Mouse (Mus musculus) induced T-regulatory cell, adult 2 months (primary cell): ENCODE measurements at regions not wholly inside any gene's neighbourhood (a gene's known extent, or its start where the extent isn't known, plus 50 kb on each side); places are given as distances from the start of the nearest gene placed in this dataset.

Experiments
- DNase-seq: peaks from one replicate; pipeline ENCODE4 v3.0.0-alpha.2; 2012; ENCODE audit warnings: low read depth

DNA sequence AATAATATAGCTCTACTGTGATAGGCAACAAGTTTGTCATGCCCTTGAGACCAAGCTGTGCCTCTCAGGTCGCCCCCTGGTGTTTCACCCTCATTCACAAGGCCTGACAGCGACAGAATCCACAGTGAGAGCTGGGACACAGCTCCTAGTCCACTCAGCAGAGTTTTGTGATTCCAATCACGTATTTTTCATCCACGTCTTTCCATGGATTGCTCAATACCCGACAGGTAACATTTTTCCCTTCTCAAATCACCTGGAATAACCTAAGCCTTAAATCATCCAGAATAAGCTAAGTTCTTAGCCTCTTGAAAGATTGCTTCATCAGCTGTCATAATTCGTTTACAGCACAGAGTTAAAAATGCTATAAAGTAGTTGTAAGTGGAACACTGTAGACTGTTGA, 211.3 kb downstream of the Ccdc91 start:
- no peak for DNase-seq

DNA sequence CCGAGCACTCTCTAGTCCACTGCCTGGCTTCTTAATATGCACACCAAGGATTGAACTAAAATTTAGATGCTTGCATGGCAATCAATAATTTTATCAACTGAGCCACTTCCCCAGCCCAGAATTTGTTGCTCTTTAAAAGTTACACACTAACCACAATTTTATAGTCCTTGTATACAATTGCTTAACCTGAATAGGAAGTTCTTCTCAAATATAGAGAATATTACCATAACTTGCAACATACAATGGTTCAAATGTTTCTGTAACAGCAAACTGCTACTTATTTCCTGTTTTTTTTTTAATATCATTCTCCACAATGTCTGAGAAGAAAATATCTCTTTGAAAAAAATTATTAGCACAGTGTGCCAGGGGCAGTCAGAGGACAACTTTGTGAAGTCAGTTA, 222.6 kb downstream of the Ccdc91 start:
- DNase-seq = no peak

DNA sequence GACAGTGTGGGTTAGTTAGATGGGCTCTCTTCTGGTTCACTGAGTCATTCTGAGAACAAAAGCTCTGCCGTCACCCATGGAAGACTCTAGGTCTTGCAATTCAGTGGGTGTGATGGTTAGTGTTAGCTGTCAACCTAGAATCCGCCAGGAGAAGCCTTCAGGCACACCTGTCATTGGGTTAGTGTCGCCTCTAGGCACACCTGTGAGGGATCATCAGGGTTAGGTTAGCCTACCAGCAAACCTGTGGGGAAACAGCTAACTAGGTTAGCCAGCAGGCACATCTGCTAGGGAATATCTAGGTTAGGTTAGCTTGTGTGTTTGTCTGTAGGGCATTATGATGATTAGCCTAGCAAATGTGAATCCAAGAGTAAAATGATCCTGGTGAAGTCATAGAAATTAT, 223.8 kb downstream of the Ccdc91 start:
- no peak for DNase-seq

DNA sequence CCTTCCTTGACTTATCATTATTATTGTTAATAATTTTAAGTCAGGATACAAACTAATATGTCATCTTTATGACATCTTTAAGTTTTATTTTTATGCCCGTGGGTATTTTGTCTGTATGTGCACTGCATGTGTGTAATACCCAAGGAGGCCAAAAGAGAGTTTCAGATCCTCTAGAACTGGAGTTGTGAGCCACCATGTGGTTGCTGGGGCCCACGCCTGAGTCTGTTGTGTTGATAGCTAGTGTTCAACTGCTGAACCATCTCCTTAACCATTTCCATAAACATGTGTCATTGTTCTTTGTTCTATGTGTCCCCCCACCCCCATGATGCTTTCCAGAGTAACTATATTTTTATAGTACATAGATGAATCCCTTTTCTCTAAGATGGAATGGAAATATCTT, 225.0 kb downstream of the Ccdc91 start:
- no peak for DNase-seq

DNA sequence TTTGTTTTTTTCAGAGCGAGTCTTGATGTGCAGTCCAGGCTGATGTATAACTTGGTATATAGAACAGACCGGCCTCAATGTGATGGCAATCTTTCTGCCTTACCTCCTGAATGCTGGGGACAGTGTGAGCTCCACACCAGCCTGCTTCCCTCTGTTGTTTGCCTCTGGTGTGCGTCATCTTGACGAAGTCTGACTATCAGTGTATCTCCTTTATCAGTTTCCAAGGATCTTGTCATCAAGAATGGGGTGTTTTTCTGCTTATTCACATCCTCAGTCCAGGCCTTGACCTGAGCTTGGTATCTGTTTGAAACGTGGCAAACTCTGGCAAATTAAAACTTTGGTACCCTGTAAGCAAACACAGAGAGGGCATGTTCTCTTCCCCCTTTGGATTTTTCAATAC, 226.3 kb downstream of the Ccdc91 start:
- no peak for DNase-seq

DNA sequence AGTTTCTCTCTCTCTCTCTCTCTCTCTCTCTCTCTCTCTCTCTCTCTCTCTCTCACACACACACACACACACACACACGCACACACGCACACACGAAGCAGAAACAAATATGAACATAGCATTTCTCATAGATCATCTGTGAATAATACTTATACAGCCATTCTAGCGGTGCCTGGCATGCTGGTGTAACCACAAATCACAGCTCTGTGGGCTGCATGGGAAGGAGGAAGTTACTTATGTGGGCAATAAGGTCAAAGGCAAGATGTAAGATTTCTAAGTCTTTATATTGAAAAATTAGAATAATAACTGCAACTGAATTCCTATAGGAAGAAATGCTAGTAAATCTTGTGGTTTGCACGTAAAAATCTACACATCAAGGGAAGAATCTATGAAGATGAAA, 228.7 kb downstream of the Ccdc91 start:
- DNase-seq = no peak

DNA sequence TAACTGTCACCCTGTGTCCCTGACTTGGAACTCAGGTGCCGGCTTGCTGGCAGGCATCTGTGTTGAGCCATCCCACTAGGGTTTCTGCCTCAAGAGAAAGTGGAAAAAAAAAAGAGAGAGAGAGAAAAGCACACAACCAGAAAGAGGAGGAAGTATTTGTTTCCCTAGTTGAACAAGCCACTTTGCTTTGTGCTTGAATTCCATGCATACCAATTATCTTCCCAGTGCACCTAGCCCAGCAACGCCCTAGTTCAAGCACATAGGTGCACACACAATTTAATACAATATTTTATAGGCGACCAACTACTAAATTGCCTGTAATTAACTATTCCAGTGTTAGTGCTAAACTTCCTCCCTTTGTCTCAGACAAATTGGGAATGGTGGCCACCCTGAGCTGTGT, 230.3 kb downstream of the Ccdc91 start:
- DNase-seq = no peak

DNA sequence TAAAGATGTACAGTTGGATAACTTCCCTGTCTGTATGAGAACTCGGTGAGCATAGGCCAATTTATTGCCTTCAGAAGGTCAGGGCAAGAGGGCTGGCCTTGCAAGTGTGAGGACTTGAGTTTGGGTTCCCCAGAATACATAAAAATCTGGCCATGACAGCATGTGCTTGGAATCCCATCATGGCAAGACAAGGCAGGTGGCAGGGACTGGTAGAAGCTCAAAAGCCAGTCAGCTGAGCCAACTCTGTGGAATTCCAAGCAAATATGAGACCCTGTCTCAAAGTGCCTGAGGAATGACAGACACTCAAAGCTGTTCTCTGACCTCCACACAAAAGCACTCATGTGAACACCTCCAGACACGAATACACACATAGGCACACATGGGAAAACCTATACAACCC, 231.1 kb downstream of the Ccdc91 start:
- DNase-seq = no peak

DNA sequence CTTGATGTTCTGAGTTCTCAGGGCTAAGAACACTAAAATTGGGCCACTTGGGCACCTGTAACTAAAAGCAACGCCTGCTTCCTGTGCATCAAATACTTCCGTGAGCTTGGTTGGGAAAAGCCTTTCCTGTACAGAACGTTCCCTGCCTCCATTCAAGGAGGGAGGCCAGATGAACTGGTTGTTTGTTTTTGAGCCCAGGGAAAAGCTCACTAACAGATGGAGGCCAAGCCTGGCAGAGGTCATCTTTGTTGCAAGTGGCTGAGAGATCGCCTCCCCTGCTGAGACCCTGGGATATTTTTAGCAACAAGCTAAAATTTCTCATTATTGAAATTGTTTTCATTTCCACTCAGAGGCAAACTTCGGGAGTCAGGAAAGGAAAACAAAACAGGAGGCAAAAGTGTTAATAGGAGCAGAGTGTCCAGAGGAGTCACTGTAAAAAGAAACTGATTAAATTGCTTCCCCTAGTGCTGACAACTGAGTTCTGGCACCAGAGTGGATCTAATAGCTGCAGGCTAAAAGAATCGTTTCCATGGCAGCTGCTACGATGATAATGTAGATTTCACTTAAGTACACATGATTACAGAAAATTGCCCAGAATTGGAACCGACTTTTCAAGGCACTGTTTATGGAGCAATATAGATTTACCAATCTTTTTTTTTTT, 242.6 kb downstream of the Ccdc91 start:
- no peak for DNase-seq

DNA sequence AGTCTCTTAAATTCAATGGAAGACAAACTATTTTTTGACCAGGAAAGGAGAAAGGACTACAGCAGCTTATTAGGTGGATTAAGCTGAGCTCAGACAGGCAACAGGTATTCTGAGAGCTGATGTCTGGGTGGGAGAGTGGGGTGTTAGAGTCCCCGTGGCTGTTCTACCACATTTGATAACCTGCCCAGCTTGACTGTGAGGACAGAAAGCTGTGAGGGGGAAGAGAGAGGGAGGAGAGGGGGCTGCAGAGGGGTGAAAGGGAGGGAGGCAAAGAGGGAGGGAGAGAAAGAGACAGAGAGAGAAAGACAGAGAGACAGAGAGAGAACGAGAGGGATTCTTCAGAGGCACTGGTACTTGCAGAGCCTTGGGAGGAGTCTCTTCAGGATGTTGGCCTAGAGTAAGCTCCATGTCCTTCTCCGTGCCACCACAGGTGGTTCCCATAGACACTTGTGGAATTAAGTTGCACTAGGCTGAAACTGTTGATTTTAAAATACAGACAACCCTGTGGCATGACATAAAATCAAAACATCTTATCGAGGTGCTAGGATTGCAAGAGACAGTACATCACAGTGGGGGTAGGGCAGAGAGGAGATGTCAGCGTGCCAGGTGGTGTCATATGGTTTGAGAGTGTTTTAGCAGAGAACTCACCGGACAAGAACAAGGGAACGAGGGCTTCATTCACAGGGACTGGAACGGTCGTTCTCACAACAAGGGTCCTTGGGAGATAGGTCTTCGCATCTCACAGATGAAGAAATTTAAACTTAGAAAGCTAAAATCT, 243.3 kb downstream of the Ccdc91 start:
- DNase-seq = no peak

DNA sequence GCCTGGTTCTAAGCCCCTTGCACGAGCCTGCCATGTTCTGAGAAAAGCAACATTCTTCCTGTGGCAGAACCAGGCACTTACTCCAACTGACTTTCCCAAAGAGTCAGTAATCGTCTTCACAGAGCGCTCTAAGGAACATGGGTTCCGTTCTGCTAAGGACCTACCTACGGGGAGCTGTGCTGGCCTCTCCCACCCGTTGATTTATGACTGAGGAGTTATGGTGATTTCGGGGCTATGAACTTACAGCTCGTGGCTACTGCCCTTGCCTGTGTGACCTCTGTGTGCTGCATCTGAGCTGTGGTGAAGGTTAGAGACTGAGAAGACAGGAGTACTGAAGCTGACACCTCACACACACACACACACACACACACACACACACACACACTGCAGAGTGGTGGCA, 243.9 kb downstream of the Ccdc91 start:
- DNase-seq = no peak

DNA sequence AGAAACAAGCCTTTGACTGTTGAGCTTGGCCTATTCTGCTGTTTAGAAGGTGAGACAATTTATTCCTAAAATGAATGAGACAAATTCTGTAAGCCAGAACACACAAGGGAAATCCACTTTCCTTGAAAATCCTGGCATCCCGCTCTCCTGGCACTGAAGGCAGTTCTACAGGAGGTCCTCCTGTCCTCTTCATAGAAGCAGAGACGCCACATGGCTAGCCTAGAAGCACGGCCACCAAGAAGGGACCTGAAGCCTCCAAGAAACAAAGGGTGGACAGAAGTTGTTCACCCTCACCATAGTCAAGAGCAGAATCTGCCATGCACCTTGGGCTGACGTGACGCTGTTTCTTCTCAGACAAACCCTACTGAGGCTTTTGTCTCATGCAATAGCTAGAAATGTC, 247.7 kb downstream of the Ccdc91 start:
- no peak for DNase-seq

DNA sequence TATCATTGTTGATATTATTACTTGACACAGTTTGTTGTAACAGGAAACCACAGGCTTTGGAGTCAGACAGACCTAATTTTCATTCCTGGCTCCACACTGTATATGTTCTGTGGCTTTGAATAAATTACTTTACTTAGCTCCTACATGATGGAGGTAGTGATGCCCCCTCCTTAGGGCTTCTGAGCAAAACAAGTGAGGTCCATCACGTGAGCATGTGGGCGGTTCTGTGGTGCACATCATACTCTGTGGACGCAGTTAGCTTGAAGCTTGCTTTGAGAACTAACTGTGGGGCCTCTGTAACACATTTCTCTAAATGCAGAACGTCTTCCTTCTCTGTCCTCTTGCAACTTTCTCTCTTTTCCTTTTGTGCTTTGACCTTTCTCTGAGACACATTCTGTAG, 251.4 kb downstream of the Ccdc91 start:
- DNase-seq = no peak

DNA sequence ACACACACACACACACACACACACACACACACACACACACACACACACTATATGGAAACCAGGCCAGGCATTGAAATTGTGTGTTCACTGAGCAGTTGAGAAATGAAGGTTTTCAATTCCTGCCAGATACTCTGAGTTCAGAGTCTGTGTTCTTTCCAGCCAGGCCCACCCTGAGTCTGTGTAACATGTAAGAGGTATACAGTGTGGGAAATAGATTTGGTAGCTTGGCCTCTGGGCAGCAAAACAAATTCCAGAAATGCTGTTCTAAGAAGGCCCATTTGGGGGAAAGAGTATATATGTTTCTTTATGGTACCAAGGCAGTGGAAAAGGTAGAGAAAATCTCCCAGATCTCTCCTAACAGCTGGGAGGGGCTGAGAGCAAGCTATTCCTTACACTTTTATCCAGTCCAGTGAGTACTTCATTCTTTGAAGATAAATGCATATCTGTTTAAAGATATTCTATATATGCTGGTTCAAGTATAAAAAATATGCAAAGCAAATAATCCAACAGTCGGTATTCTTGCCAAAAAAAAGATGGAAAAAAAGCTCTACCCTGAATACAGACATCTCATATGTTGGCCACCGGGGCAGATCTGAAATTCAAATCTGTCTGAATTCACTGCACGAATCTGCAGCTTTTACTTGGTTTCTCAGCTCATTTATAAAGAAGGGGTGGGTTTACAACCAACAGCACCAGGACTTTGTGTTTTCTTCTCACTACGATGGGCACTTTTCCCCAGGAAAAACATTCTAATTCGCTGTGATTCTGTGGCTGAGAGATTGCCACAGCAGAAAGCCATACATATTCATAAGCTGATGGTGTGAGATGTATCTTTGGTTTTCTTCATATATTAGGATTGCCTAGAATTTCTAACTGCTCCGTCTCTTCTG, 252.3 kb downstream of the Ccdc91 start:
- no peak for DNase-seq

DNA sequence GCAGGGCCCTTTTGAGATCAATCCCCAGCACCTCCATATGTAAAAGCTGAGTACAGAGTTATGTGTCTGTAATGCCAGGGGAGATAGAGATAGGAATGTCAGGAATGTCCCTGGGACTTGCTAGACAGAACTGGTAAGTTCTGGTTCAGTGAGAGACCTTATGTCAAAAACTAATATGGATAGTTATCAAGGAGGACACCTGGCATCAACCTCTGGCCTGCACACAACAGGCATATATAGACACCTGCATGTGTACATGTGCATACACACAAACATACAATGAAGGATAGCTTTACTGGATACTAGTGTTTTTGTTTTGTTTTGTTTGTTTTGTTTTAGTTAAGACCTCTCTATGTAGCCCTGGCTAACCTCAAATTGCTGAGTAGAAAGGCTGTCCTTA, 254.1 kb downstream of the Ccdc91 start:
- no peak for DNase-seq

DNA sequence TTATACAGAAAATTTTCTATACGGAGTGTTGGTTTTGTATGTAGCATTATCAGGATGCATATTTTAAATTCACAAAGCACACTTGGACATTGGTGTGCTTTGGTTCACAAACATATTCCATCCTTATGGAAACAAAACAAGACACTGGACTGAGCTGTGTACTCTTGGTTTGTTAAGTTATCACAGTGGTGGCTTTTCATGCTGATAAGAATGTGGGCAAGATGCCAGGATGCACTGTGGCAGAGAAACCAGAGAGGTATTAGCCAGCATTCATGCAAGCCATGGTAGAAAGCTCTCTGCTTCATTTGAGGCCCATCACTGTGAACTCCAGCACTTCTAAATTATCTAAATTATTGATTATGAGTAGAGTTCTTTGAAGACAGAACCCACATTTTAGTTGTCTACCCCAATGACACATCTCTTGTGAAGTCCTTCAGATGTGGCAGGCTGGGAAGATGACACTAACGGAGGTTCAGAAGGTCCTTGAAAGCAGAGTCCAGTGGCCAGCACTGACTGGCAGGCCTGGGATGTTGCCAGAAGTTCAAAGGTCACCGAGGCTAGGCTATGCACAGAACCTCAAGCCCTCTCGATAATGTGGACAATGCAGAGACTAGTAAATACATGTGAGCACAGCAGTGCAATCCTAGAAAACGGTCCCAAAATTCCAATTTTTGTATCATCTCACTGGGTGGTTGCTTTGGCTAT, 263.1 kb downstream of the Ccdc91 start:
- DNase-seq = no peak

DNA sequence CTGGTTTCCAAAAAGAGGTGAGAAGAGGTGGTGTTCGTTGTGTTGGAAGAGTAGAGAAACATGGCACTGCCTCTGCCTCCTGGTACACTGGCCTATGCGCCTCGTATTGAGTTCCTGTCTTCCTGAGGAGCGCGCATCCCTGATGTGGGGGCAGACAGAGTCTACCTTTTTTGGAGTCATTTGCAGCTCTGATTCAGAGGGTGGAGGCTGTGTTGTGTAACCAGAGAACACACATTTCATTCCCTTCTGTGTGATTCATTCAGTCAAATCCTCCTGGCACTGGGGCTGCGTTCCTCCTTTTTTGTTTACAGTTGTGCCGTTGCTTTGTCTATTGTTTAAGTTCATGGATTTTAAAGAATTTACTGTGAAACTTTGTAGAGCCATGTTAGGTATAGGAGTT, 265.8 kb downstream of the Ccdc91 start:
- no peak for DNase-seq

DNA sequence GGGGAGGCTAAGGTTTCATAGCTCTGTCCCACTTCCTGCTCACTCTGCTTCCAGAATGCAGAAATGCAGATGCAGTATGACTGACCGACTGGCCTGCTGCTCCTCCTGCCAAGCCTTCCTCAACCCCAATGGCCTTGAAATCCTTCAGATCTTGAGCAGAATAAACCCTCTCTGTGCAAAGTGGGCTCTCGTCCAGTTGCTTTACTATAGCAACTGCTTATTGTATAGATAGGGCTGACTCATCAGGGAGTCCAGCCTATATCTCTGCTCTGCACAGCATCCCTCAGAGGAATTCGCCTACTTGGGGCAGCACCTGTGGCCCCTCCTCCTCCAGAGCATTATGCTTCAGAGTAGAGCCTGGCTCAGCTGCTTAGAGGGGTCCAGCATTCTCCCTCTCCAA, 268.5 kb downstream of the Ccdc91 start:
- no peak for DNase-seq

DNA sequence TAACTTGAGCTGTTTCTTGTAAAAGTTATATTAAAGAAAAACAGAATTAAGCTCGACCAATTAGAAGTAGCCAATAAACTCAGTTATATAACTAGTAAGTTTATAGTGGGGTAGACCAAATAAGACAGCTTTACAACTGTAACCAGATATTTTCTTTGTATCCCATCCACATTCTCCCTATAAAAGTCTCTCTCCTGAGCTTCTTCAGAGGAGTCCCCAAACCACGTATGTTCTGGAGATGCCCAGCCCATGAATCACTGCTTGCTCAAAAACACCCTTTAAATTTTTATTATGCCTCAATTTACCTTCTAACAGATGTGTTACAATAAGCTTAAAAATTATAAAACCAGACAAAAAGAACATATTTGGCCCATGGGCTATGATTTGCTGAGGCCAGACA, 270.1 kb downstream of the Ccdc91 start:
- no peak for DNase-seq

DNA sequence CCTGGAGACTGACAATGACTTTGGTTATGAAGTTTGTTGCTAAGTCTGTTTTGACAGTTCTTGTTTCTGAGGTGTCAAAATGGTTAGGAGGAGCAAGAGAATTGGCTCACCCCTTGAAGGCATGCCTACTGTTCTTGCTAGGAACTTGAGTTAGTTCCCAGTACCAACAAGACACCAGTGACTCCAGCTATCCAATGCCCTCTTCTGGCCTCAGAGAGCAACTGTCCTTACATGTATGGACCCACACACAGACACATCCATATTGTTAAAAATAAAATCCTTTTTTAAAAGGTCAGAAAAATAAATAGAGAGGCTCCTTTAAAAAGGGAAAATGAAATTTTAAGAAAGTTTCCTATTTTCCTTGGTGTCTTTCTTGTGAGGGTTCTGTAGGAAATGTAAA, 272.3 kb downstream of the Ccdc91 start:
- no peak for DNase-seq

DNA sequence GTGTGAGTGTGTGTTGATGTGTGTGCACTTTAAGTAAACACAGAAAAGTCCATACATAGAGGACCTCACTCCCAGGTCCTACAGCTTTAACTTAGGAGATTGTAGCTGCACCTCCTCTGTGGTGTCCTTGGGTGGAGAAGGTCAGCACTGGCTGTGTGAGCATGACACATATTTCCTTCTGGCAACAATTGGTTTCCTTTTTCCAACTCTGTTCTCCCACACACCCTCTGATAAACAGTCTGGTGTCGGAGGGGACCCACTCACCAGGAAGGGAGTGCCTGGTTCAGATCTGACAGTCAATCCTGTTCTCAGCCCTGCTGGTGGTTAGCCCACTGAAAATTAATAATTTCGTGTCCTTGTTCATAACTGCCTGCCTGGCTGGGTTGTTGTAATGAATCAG, 276.7 kb downstream of the Ccdc91 start:
- DNase-seq = no peak

DNA sequence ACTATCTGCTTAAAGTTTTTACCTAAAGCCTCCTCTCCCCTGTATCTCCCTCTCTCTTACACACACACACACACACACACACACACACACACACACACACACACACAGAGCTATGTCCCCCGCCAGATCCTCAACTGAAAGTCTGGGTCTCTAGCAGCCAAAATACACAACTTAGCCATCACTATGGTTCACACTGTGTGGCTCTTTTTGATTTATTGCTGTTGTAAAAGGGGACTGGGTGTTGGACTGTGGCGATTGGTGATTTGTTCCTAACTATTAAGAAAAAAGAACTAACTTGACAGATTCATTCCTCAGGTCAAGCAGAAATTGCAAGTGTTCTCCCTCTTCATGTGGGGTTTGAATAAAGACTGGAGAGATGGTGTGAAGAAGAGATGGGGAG, 278.2 kb downstream of the Ccdc91 start:
- DNase-seq = no peak
